Mouse (Mus musculus) stomach, postnatal 0 days (tissue): ENCODE data around the gene Nkx2-3. TPM values are rescaled to one million over a fixed set of nuclear protein-coding genes. Genes with fewer than 3 reads are reported as not detected.
A peak's percentile ranks its signal among the peaks of the same experiment; 100 is the strongest.

Experiments
- ATAC-seq: fragments of 200-750 bp; cut with Nextera tagmentation; 2 replicates; pipeline ENCODE4 v1.8.0; 2017; ENCODE audit not compliant: low FRiP score, low TSS enrichment
- DNase-seq: peaks from one replicate; pipeline ENCODE4 v3.0.0-alpha.2; 2016; ENCODE audit warnings: low spot score
- H3K27ac ChIP-seq: fragments of 300-500 bp; sonication (generic); replicated peaks from 2 replicates; pipeline ENCODE4 v1.5.1; 2014; ENCODE audit warnings: mild to moderate bottlenecking, control low read depth
- H3K27me3 ChIP-seq: fragments of 300-500 bp; sonication (generic); 2 replicates; pipeline ENCODE4 v1.6.1; 2014; ENCODE audit warnings: low read length; ENCODE audit not compliant: control insufficient read depth, insufficient read depth
- H3K36me3 ChIP-seq: fragments of 300-500 bp; sonication (generic); 2 replicates; pipeline ENCODE4 v1.6.1; 2014; ENCODE audit warnings: low read length, mixed read lengths; ENCODE audit not compliant: control insufficient read depth, insufficient read depth
- H3K4me1 ChIP-seq: fragments of 300-500 bp; sonication (generic); replicated peaks from 2 replicates; pipeline ENCODE4 v1.6.1; 2014; ENCODE audit warnings: antibody characterized with exemption; ENCODE audit not compliant: control insufficient read depth, insufficient read depth
- H3K4me2 ChIP-seq: fragments of 300-500 bp; sonication (generic); replicated peaks from 2 replicates; pipeline ENCODE4 v1.6.1; 2014; ENCODE audit warnings: low read depth, mild to moderate bottlenecking, control low read depth, moderate library complexity
- H3K4me3 ChIP-seq: fragments of 300-500 bp; sonication (generic); 2 replicates; pipeline ENCODE4 v1.5.1; 2014; ENCODE audit warnings: low read depth, low read length, control low read depth
- H3K9ac ChIP-seq: fragments of 300-500 bp; sonication (generic); 2 replicates; pipeline ENCODE4 v1.6.1; 2014; ENCODE audit warnings: mild to moderate bottlenecking, low read length, control low read depth, mixed read lengths
- H3K9me3 ChIP-seq: fragments of 300-500 bp; sonication (generic); 2 replicates; pipeline ENCODE4 v1.6.1; 2016; ENCODE audit warnings: low read length; ENCODE audit not compliant: control insufficient read depth
- CTCF ChIP-seq: IDR thresholded peaks from 2 replicates; pipeline ENCODE4 v1.5.1; 2016; ENCODE audit warnings: antibody characterized with exemption, low read depth, mild to moderate bottlenecking, moderate library complexity
- EP300 ChIP-seq: optimal IDR thresholded peaks from 2 replicates; pipeline ENCODE3; 2016; ENCODE audit warnings: antibody characterized with exemption
- WGBS: fragments of 180-500 bp; shearing (Covaris S2); extraction: QIAGEN DNeasy Blood & Tissue Kit; methylation state at CpG from one replicate; pipeline ENCODE4 v1.1.7; 2014; 5-methylcytosine and 5-hydroxymethylcytosine counted together
- polyA plus RNA-seq: library from polyadenylated mRNA; unstranded; fragments of >200 nt; fragmentation: Nextera tagmentation; extraction: Ambion mirVana; gene quantifications from 2 replicates; pipeline ENCODE4 v1.2.1, GENCODE M21; 2015

The Nkx2-3 gene
- polyA plus RNA-seq, 1 experiment from 2014 or later: 5.7 TPM

DNA sequence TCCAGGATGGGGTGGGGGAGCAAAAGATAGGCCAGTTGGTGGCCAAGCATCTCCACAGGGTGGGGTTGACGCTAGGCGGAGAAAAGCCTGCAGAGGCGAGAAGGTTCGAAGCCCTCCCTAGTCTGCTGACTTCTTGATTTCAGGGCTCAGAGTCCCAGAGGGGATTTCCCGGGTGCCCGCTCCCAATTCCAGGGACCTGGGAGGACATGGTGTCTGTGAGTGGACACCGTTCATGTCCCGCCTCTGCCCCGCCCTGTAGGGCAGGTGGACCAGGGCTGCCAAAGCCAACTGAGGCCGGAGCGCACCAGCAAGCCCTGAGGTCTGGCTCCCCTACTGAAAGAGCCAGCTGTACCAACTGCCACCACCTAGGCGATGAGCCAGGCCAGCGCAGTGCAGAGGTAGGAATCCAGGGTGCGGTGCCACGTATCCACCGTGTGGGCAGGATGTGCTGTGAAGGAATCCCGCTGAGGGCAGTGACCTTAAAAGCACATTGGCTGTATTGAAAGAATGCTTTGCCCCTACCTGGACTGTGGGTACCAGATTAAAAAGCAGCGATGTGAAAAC lies 7.9 kb downstream of the Nkx2-3 start:
- no peak overlapping the region for H3K4me2 ChIP-seq
- peaks cover 38% of the 10 kb centered on the region; the same call in 1 of the 2 replicates for H3K27me3 ChIP-seq
- WGBS: 9% methylated on average over 18 of the region's 18 CpGs
- ATAC-seq (no peak), DNase-seq (no peak)
- no peaks in the 10 kb centered on the region for H3K4me1 ChIP-seq
- H3K9ac ChIP-seq: no peak overlapping the region
- H3K9me3 ChIP-seq: no peaks in the 10 kb centered on the region
- no peak overlapping the region for H3K27ac ChIP-seq
- TF ChIP-seq EP300: no peak
- TF ChIP-seq CTCF: no peak
- no peak overlapping the region for H3K4me3 ChIP-seq
- no peaks in the 10 kb centered on the region for H3K36me3 ChIP-seq

DNA sequence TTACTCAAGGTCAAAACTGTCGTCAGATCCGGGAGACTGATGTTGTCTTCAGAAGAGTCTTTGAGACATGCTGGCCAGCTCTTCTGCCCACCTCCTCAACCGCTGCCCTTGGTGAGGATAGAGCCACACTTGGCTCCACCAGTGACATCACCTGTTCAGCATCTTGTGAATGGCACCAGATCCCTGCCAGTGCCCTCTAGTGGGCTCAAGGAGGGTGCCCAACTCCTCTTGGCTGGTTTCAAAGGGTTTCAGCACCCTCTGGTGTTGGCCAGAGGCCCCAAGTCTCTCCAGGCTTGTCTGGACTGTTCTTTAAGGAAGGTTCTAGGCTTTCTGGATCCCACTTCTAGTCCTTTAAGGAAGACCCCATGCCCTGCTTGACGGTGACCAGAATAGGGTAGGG lies 11.8 kb downstream of the Nkx2-3 start:
- DNase-seq: peak; percentile 78
- Histone ChIP-seq H3K4me1 (no peaks in the 10 kb centered on the region), H3K36me3 (no peaks in the 10 kb centered on the region), H3K4me3 (no peak overlapping the region), H3K27me3 (peaks cover 21% of the 10 kb centered on the region; the same call in 1 of the 2 replicates), H3K9me3 (no peaks in the 10 kb centered on the region), H3K27ac (no peak overlapping the region), H3K9ac (no peak overlapping the region), H3K4me2 (no peak overlapping the region)
- WGBS: 42% methylated on average over 4 of the region's 4 CpGs
- peak; percentile 84 for ATAC-seq
- TF ChIP-seq EP300 (no peak), CTCF (peak; percentile 99)

DNA sequence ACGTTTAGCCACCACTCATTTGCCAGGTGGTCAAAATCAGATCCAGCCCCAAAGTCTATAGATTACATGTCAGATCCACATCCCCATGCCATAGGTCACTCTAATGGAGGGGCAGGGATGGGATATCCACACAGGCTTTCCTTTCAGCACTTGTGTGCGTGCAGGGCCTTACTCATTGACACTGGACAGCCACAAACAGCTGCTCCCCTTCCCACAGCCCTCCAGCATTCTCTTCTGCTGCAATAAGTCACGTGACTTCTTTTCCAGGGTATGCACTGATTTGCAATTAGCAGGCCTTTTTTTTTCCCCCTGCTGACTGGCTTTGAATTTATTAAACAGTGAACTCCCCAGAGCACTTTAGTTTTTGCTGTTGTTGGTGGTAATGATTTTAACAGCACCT lies 14.0 kb downstream of the Nkx2-3 start:
- no peak for ATAC-seq
- H3K4me3 ChIP-seq: no peak overlapping the region
- no peaks in the 10 kb centered on the region for H3K4me1 ChIP-seq
- no peak overlapping the region for H3K9ac ChIP-seq
- H3K4me2 ChIP-seq: no peak overlapping the region
- H3K9me3 ChIP-seq: no peaks in the 10 kb centered on the region
- TF ChIP-seq EP300 (no peak), CTCF (no peak)
- H3K27me3 ChIP-seq: peaks cover 6% of the 10 kb centered on the region; the same call in 1 of the 2 replicates
- 23% methylated on average over 3 of the region's 3 CpGs for WGBS
- DNase-seq: no peak
- no peak overlapping the region for H3K27ac ChIP-seq
- H3K36me3 ChIP-seq: no peaks in the 10 kb centered on the region

DNA sequence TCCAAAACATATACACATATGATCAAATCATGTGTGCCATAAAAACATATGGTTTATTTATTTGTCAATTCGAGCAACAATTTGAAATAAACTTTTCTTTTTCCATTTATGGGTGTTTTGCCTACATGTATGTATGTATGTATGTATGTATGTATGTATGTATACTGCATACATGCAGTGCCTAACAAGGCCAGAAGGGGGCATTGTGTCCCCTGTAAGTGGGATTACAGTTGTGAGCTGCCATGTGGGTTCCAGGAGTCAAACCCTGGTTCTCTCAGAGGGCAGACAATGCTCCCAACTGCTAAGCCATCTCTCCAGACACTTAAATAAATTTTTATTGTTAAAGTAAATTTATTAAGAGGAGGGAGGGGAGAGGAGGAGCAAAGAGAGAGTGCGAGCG lies 15.2 kb downstream of the Nkx2-3 start:
- no peak for ATAC-seq
- no peaks in the 10 kb centered on the region; the same call in 1 of the 2 replicates for H3K27me3 ChIP-seq

DNA sequence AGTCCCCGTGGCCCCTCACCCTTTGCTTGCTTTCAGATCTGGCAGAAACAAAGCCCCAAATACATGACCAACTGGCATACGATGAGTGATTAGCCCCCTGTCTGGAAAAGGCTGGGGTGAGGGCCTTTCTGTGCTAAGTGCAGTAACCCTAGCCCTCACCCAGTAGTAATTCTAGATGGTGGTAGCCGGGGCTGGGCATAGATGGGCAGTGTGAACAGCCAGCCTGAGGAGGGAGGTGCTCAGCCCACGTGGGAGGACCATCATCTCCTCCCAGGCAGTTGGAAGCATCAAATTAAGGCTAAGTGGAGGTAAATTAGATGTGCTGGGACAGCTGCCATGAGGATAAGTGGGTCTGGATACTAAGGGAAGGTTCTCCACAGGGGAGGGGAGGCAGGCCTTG lies 17.0 kb downstream of the Nkx2-3 start:
- DNase-seq (no peak), ATAC-seq (no peak)
- no peak overlapping the region for H3K27ac ChIP-seq
- TF ChIP-seq CTCF: no peak
- no peak for TF ChIP-seq EP300
- no peak overlapping the region for H3K4me2 ChIP-seq
- no peak overlapping the region for H3K9ac ChIP-seq
- no peaks in the 10 kb centered on the region for H3K9me3 ChIP-seq
- 40% methylated on average over 4 of the region's 4 CpGs for WGBS
- no peaks in the 10 kb centered on the region for H3K36me3 ChIP-seq
- H3K27me3 ChIP-seq: no peaks in the 10 kb centered on the region
- no peaks in the 10 kb centered on the region for H3K4me1 ChIP-seq
- no peak overlapping the region for H3K4me3 ChIP-seq

More for the DNA sequence above, 15.2 kb downstream of the Nkx2-3 start:
- H3K4me1 ChIP-seq: no peaks in the 10 kb centered on the region
- WGBS: 94% methylated on average over 3 of the region's 3 CpGs
- no peak overlapping the region for H3K27ac ChIP-seq
- TF ChIP-seq CTCF (peak; percentile 43), EP300 (no peak)
- no peak overlapping the region for H3K4me2 ChIP-seq
- DNase-seq: no peak
- H3K4me3 ChIP-seq: no peak overlapping the region
- H3K9me3 ChIP-seq: no peaks in the 10 kb centered on the region
- no peak overlapping the region for H3K9ac ChIP-seq
- no peaks in the 10 kb centered on the region for H3K36me3 ChIP-seq

DNA sequence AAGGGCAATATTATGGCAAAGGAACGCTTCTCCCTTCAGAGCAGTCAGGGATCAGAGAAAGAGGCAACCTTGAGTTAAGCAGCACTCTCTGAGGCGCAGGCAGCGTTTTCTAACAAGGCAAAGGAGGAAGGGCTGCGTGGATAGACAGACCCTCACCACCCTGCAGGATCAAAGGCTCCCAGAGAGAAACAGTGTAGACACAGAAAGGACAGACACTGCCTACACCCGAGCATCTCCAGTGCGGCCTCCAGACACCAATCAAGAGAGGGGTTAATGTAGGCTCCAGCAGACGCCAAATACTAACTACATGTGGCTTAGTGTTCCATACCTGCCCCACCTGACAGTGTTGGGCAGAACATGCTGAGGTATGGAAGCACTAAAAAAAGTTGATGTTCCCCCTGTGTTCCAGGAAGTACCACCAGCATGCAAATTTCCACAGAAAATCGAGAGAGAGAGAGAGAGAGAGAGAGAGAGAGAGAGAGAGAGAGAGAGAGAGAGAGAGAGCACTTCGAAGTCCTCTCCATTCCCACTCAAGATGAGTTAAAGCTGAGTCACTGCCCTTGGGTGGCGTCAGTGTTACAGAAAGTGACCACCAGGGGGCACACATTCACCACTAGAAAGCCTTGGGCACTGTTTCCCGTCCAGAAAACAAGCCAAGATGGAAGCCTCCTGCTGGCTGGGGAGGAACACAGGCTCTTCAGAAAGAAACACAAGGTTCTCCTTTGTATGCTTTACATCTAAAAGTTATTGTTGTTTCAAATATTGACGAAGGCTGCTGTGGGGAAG lies 18.5 kb downstream of the Nkx2-3 start:
- ATAC-seq (peak; percentile 91), DNase-seq (peak; percentile 89)
- 31% methylated on average over 12 of the region's 12 CpGs for WGBS

More for the DNA sequence above, 18.5 kb downstream of the Nkx2-3 start:
- H3K36me3 ChIP-seq: no peaks in the 10 kb centered on the region
- no peaks in the 10 kb centered on the region for H3K9me3 ChIP-seq
- no peaks in the 10 kb centered on the region for H3K4me1 ChIP-seq
- no peak overlapping the region for H3K9ac ChIP-seq
- TF ChIP-seq EP300 (no peak), CTCF (peak; percentile 98)
- H3K27me3 ChIP-seq: no peaks in the 10 kb centered on the region
- no peak overlapping the region for H3K4me2 ChIP-seq
- H3K4me3 ChIP-seq: no peak overlapping the region
- no peak overlapping the region for H3K27ac ChIP-seq
